Mouse (Mus musculus): ENCODE data around the gene Golga7b.

Golga7b gene

DNA sequence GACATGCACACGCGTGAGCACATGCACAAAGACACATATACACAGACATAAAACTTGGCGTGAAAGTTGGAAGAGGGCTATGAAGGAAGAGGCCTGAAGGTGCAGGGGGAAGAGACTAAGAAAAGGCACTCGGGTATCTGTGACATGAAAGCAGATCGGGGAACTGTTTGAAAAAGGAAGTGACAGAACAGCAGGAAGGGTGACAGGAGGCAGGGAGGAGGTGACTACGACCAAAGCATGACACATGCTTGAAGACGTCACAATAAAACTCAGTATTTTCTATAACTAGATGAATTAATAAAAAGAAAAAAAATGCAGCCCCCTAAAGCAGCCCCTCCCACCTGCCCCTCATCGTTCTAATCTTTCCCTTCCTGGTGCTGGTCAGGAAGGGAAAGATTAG, 58.4 kb downstream of the Golga7b start:
- DNase-seq = no peak

DNA sequence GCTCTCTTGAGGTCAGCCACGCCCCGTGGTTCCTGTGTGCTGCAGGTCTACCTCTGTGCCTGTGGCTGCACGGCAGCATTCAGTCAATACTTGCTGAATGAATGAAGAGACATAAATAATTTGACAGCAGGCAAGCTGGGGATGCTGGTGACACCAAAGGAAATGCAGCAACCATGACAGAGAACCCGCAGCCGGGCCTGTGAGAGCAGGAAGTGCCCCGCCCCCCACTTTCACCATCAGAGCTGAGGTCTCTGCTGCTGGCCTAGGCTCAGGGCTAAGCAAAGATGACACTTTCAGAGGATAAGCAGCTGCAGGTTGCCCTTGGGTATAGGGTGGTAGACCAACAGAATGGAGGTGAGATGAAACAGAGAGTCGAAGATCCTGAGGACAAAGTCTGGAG, 58.8 kb downstream of the Golga7b start:
- peak; percentile 80 for DNase-seq

- DNase-seq = peak; percentile 45
Observed at GRCm38 (mm10) chr19:42307019-42307418, 59.6 kb downstream of the Golga7b start.

DNA sequence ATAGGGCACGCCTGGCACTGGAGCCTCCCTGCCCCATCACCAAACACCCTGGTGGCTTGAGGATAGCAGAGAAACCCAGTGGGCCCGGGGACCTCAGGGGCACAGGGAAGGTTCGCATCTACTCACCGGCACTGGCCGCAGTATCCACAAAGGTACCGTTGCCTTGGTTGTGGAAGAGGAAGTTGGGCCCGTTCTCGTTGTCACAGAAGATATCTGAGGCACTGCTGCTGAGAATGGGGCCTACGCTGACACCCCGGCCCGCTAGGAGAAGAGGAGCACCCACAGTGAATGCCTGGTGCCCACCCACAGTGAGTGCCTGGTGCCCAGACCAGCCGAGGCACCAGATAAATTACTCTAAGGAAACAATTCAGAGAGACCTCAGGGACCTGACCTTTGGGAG, 61.6 kb downstream of the Golga7b start:
- DNase-seq = no peak

DNA sequence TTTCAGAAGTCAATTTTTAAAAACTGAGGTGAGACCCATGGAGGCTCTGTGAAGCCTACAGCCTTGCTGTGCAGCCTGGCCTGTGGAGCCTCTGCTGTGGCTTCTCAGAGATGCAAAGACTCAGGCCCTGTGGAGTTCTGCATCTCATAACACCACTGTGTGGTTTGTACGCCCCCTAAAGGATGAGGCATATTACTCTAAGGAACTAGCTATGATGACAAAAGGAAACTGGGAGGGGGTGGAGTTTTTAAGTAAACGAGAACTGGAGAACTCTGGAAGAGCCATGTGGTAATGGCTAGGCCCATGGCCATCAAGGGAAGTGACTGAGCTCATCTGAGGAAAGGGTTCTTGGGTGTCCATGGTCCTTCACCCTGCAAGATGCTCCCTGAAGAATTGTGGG, 64.0 kb downstream of the Golga7b start:
- DNase-seq = no peak

- no peak for DNase-seq
Observed at GRCm38 (mm10) chr19:42312191-42312590, 64.8 kb downstream of the Golga7b start.

DNA sequence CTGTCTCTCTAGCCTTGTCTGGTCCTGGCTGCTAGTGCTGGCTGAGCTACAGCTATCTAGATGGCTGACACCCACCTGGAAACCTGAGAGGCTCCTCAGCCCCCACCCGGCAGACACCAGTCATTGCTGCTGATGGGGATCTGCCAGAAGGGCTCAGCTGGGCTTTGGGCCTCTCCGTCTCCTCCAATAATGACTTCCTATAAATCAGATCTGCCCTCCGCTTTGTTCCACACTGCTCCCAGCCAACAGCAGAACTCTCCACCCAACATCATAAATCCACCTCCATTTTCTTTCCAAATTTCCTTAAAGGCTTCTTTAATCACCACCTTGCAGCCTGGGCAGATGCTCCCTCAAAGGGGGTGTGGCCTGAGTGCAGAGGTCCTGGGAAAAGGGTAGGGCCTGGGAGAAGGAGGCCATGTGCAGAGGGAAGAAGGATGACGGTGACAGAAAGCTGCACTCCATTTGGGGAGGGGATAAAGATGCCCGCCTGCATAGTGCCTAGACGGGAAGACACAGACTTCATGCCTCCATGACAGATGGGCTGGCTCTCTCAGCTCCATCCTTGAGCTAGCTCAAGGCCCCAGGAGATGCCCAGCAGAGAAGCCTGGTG, 67.8 kb downstream of the Golga7b start:
- DNase-seq = no peak

- DNase-seq = peak; percentile 81
Observed at GRCm38 (mm10) chr19:42315914-42316313, 68.5 kb downstream of the Golga7b start.

GRCm38 (mm10) chr19:42316525-42316924, 69.2 kb downstream of the Golga7b start:
- no peak for DNase-seq

DNA sequence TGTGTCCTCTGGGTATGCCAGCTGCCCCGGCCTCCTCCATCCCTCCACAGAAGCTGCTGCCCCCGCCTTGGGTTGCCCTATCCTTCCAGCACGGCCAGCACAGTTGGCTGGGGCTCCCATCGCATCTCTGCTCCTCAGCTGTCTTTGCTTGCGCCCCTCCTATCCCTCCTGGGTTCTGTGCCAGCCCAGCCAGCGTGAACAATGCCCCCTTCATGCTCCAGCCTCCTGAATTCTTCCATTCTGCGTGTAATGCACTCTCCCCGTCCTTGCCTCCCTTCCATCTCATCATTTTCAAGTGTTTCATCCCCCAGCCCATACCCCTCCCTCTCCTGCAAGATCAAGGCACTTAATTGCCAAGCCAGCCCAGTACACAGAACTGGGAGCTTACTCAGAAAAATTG, 69.6 kb downstream of the Golga7b start:
- no peak for DNase-seq

GRCm38 (mm10) chr19:42317648-42318425, 70.5 kb downstream of the Golga7b start:
- DNase-seq = no peak
